Mouse (Mus musculus): ENCODE measurements at regions not wholly inside any gene's neighbourhood (a gene's known extent, or its start where the extent isn't known, plus 50 kb on each side); places are given as distances from the start of the nearest gene placed in this dataset.

DNA sequence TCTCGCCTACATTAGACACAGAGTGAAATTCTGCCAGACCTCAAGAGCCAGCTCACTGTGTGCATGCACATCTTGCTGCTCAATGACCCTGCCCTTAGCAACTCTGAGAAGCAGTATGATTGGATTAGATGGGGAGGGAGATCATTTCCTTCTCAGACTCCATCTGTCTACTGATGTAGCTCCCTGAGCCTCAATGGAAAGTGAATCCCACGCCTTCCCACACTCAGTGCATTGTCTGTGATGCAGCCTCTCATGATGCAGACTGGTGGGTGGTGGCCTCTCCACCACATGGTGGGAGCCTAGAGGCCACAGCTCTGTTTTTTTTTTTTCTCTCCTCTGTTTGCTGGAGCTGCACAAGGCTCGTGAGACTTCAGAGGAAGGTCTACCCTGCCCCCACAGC is 447.1 kb upstream of the Zmiz1 start:
- TF ChIP-seq CTCF (IDR thresholded peaks at IDR 0.05; ENCODE audit: low read depth) (no peak), EP300 (IDR thresholded peaks at IDR 0.05; ENCODE audit: low read depth) (no peak)
